Mouse (Mus musculus): Measurements from ENCODE around the gene Ahcyl2. TPM values are rescaled to one million over a fixed set of nuclear protein-coding genes. Genes with fewer than 3 reads are reported as not detected.

The Ahcyl2 gene
- total RNA-seq, 2 experiments from 2014 or later = 9.6 to 21.1 TPM

DNA sequence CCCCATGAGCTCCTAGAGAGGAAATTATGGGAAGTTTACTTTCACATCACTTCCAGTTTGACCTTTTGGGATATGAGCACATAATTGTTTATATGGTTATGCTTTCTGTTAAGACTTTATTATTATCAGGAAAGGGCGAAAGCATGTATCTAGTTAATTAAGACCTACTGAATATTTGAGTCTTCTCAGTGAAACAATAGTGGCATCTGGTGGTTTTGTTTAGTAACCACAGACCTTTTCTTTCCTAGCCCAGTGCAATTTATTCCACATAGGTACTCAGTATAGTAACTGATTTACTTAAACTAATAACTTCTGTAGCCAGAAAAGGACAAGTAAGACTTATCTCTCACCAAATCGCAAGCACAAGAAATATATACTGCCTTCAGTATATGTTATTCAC is 178.8 kb downstream of the Ahcyl2 start:
- no peak for ATAC-seq (replicated peaks; ENCODE audit: poor library complexity, severe bottlenecking)

GRCm38 (mm10) chr6:29947823-29948222 is 180.0 kb downstream of the Ahcyl2 start:
- ATAC-seq (replicated peaks; ENCODE audit: poor library complexity, severe bottlenecking) = no peak

- ATAC-seq (replicated peaks; ENCODE audit: poor library complexity, severe bottlenecking) = no peak
These were observed 188.9 kb downstream of the Ahcyl2 start for GRCm38 (mm10) chr6:29956749-29957148.

DNA sequence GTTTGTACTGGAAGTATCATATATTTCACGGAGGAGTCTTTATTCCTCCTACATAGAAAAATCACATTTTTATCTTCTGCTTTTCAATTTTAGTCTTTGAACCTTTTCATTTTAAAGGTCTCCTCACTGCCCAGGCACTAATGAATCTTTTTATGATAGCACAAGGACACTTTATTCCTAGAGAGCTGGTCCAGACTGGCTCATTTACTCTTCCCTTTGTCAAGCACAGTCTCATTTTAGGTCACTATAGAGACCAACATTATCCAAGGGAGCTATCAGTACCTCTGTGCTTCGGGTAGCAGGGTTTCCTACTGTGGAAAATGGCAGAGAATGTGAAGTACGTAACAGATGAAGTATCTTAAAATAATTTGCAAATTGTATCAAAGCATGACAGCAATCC is 190.9 kb downstream of the Ahcyl2 start:
- no peak for ATAC-seq (replicated peaks; ENCODE audit: poor library complexity, severe bottlenecking)

DNA sequence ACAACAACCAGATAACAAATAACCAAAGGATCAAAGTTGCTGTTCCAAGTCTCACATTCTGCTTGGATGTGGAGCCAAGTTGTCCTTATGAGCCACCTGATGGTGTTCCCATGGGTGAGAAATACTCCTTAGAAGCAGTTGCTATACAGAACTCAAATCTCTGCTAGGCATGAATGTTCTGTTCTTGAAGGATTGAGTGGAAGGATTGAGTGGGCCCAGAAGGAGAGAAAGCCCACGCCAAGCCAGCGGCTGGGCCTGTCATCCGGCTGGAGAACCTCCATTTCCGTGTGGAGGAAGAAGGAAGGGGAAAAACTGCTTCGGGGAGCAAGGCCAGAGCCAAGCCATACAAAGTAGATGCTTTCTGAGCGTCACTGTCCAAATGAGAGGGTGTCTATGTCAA is 193.3 kb downstream of the Ahcyl2 start:
- no peak for ATAC-seq (replicated peaks; ENCODE audit: poor library complexity, severe bottlenecking)

Other genes starting within 250 kb of the Ahcyl2 start
- 20.2 and 22.6 TPM in 2 replicates for gene Irf5, start 241.4 kb upstream of the Ahcyl2 start, total RNA-seq (2014; fragmentation: Nextera tagmentation)
- 13.7 and 19.6 TPM in 2 replicates for gene Irf5, start 241.4 kb upstream of the Ahcyl2 start, total RNA-seq (2017)
- 66.4 and 89.6 TPM in 2 replicates for gene Tnpo3, start 158.1 kb upstream of the Ahcyl2 start, total RNA-seq (2014; fragmentation: Nextera tagmentation)
- gene Tnpo3, start 158.1 kb upstream of the Ahcyl2 start, total RNA-seq (2017) = 74.5 and 77.2 TPM in 2 replicates
- gene Tspan33, start 73.8 kb upstream of the Ahcyl2 start, total RNA-seq (2014; fragmentation: Nextera tagmentation) = 0.24 and 0.98 TPM in 2 replicates
- gene Tspan33, start 73.8 kb upstream of the Ahcyl2 start, total RNA-seq (2017) = 1.5 TPM in 1 of 2 replicates, not detected in the other
- 23.2 and 34.3 TPM in 2 replicates for gene Smo, start 32.5 kb upstream of the Ahcyl2 start, total RNA-seq (2014; fragmentation: Nextera tagmentation)
- 16.2 and 18.6 TPM in 2 replicates for gene Smo, start 32.5 kb upstream of the Ahcyl2 start, total RNA-seq (2017)
- not detected in 2 replicates for gene Strip2, start 149.0 kb downstream of the Ahcyl2 start, total RNA-seq (2014; fragmentation: Nextera tagmentation)
- 0.13 TPM in 1 of 2 replicates, not detected in the other for gene Strip2, start 149.0 kb downstream of the Ahcyl2 start, total RNA-seq (2017)

Measured in granulocyte monocyte progenitor cell, adult 5-6 weeks (primary cell).